Mouse (Mus musculus): ENCODE measurements around the gene Saa2. TPM values are rescaled to one million over a fixed set of nuclear protein-coding genes. Genes with fewer than 3 reads are reported as not detected.

Saa2 gene
- polyA plus RNA-seq, 1 experiment, result not detected

DNA sequence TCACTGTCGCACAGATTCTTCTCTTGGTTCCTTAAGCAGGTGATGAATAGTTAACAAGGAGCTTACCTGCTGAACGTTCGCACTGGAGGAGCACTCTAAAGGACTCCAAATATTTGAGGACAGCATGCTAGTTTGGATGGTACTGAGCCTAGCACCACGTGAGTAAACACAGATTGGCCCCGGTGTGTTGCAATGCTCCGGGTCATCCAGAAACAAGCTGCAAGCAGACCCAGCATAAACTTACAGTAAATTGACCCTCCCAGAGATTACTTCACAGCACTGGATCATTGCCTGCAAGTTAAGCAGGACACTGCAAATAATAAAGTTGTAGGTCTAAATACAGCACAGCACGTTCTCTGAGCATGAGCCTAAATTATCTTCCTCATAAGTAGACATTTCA, 32.1 kb upstream of the Saa2 start:
- Histone ChIP-seq H3K4me3 (ENCODE audit: insufficient read depth, low read depth, low read length) (no peak overlapping the region), H3K36me3 (ENCODE audit: control insufficient read depth, insufficient read depth, low read length) (no peaks in the 10 kb centered on the region), H3K4me1 (ENCODE audit: control insufficient read depth, insufficient read depth, low read length) (peaks cover 7% of the 10 kb centered on the region; the same call in 1 of the 2 replicates), H3K27me3 (replicated peaks; ENCODE audit: control insufficient read depth, insufficient read depth, low read length) (no peaks in the 10 kb centered on the region), H3K27ac (ENCODE audit: insufficient read depth, low read depth, low read length) (no peak overlapping the region)
- WGBS, result 51% methylated on average over 7 of the region's 7 CpGs
- DNase-seq, result peak; percentile 45
- TF ChIP-seq CTCF (conservative IDR thresholded peaks at IDR 0.05; ENCODE audit: insufficient read depth, insufficient read length, low read depth, low read length), result no peak
- TF ChIP-seq POLR2A (IDR thresholded peaks at IDR 0.05; ENCODE audit: low read depth, low read length), result no peak

DNA sequence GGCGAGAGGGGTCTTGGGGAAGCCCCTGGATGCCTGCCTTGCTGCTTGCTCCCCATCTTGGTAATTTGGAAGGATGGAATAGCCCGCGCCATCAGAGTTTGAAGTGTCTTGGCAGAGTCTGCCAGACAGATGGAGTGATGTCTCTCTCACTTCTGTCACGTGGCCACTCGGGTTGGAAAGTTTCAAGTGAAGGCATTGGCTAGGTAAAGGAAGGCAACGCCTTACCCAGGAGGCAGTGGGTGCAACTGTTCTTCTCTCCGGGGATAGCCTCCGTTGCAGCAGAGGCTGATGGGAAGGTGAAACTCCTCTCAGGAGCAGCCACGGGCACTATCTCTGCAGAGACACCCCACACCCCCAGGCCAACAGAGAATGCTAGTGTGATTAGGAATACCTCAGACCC, 31.1 kb upstream of the Saa2 start:
- 86% methylated on average over 9 of the region's 9 CpGs for whole genome bisulfite sequencing
- Histone ChIP-seq H3K36me3 (ENCODE audit: control insufficient read depth, insufficient read depth, low read length) (no peaks in the 10 kb centered on the region), H3K27me3 (replicated peaks; ENCODE audit: control insufficient read depth, insufficient read depth, low read length) (no peaks in the 10 kb centered on the region), H3K27ac (ENCODE audit: insufficient read depth, low read depth, low read length) (no peak overlapping the region), H3K4me1 (ENCODE audit: control insufficient read depth, insufficient read depth, low read length) (peaks cover 7% of the 10 kb centered on the region; the same call in 1 of the 2 replicates), H3K4me3 (ENCODE audit: insufficient read depth, low read depth, low read length) (no peak overlapping the region)
- DNase-seq, result no peak
- TF ChIP-seq CTCF (conservative IDR thresholded peaks at IDR 0.05; ENCODE audit: insufficient read depth, insufficient read length, low read depth, low read length), result no peak
- TF ChIP-seq POLR2A (IDR thresholded peaks at IDR 0.05; ENCODE audit: low read depth, low read length), result no peak

DNA sequence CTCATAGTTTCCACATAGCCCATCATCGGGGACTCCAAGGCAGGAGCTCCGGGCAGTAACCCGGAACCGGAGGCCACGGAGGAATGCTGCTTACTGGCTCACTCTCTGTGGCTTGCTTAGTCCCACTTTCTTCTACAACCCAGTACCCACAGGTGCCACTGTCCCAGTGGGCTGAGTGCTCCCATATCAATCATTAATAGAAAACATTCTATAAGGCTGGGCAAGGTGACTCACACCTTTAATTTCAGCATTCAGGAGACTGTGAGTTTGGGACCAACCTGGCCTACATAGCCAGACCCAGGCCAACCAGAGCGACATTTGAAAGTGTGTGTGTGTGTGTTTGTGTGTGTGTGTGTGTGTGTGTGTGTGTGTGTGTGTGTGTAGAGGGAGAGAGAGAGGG, 28.2 kb upstream of the Saa2 start:
- Histone ChIP-seq H3K36me3 (ENCODE audit: control insufficient read depth, insufficient read depth, low read length) (no peaks in the 10 kb centered on the region), H3K4me1 (ENCODE audit: control insufficient read depth, insufficient read depth, low read length) (peaks cover 7% of the 10 kb centered on the region; the same call in 1 of the 2 replicates), H3K27me3 (replicated peaks; ENCODE audit: control insufficient read depth, insufficient read depth, low read length) (no peaks in the 10 kb centered on the region), H3K27ac (ENCODE audit: insufficient read depth, low read depth, low read length) (no peak overlapping the region), H3K4me3 (ENCODE audit: insufficient read depth, low read depth, low read length) (no peak overlapping the region)
- DNase-seq, result no peak
- no peak for TF ChIP-seq CTCF (conservative IDR thresholded peaks at IDR 0.05; ENCODE audit: insufficient read depth, insufficient read length, low read depth, low read length)
- no peak for TF ChIP-seq POLR2A (IDR thresholded peaks at IDR 0.05; ENCODE audit: low read depth, low read length)
- 68% methylated on average over 6 of the region's 6 CpGs for WGBS

DNA sequence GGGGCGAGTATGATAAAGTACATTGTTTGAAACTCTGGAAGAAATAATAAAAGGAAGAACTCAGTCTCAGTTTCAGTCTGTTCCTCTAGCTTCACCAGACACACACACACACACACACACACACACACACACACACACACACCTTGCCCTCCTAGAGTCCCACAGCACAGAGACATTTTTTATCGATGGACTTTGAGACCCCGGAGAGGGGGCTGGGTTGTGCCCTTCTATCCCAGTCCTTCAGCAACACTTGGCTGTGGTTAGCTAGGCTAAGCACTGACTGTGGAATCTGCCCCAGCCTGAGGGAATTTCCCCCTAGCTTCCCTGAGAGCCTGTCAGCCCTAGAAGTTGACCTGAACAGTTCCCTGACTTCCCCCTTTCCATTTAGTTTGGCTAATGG, 27.7 kb upstream of the Saa2 start:
- Histone ChIP-seq H3K36me3 (ENCODE audit: control insufficient read depth, insufficient read depth, low read length) (no peaks in the 10 kb centered on the region), H3K27ac (ENCODE audit: insufficient read depth, low read depth, low read length) (no peak overlapping the region), H3K27me3 (replicated peaks; ENCODE audit: control insufficient read depth, insufficient read depth, low read length) (no peaks in the 10 kb centered on the region), H3K4me3 (ENCODE audit: insufficient read depth, low read depth, low read length) (no peak overlapping the region), H3K4me1 (ENCODE audit: control insufficient read depth, insufficient read depth, low read length) (peaks cover 7% of the 10 kb centered on the region; the same call in 1 of the 2 replicates)
- TF ChIP-seq POLR2A (IDR thresholded peaks at IDR 0.05; ENCODE audit: low read depth, low read length) (no peak), CTCF (conservative IDR thresholded peaks at IDR 0.05; ENCODE audit: insufficient read depth, insufficient read length, low read depth, low read length) (no peak)
- peak; percentile 66 for DNase-seq
- WGBS, result 43% methylated on average over 3 of the region's 3 CpGs

DNA sequence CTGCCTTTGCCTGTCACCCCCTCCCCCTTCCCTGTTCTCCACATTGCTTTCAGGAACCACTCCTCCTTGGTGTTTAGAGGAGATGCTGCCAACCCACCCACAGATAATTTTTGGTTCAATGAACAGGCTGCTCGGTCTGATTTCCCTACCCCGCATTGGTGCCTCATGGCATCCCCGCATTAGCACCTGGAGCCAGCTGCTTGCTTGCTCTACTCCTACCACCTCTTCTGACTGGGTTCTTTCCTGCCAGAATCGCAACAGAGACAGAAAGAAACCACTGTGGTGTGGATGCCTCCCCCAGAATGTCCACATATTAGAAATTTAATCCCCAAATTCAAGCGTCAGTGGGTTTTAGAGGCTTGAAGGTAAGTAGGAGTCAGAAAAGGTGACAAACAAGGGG, 27.2 kb upstream of the Saa2 start:
- TF ChIP-seq POLR2A (IDR thresholded peaks at IDR 0.05; ENCODE audit: low read depth, low read length), result no peak
- TF ChIP-seq CTCF (conservative IDR thresholded peaks at IDR 0.05; ENCODE audit: insufficient read depth, insufficient read length, low read depth, low read length), result no peak
- Histone ChIP-seq H3K4me3 (ENCODE audit: insufficient read depth, low read depth, low read length) (no peak overlapping the region), H3K27ac (ENCODE audit: insufficient read depth, low read depth, low read length) (no peak overlapping the region), H3K27me3 (replicated peaks; ENCODE audit: control insufficient read depth, insufficient read depth, low read length) (no peaks in the 10 kb centered on the region), H3K36me3 (ENCODE audit: control insufficient read depth, insufficient read depth, low read length) (no peaks in the 10 kb centered on the region), H3K4me1 (ENCODE audit: control insufficient read depth, insufficient read depth, low read length) (peaks cover 7% of the 10 kb centered on the region; the same call in 1 of the 2 replicates)
- no peak for DNase-seq
- 35% methylated on average over 5 of the region's 5 CpGs for WGBS

DNA sequence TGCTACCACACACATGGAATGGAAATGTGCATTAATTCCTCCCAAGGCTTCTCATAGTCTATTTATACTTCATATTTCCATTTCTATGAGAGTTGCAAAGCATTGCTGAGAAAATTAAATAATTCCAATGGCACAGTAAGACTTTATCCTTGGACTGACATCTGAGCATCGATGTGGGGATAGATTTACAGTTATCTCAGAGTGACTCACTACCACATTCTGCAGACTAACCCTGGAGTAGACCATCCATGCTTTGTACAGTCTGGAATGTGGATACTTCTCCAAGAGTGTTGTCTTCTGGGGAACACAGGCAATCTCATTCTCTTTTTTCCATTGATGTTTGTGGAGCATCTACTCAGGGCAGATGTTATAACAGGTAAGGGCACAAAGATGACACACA, 24.0 kb upstream of the Saa2 start:
- Histone ChIP-seq H3K4me3 (ENCODE audit: insufficient read depth, low read depth, low read length) (no peak overlapping the region), H3K27ac (ENCODE audit: insufficient read depth, low read depth, low read length) (no peak overlapping the region), H3K27me3 (replicated peaks; ENCODE audit: control insufficient read depth, insufficient read depth, low read length) (no peaks in the 10 kb centered on the region), H3K4me1 (ENCODE audit: control insufficient read depth, insufficient read depth, low read length) (peaks cover 7% of the 10 kb centered on the region; the same call in 1 of the 2 replicates), H3K36me3 (ENCODE audit: control insufficient read depth, insufficient read depth, low read length) (no peaks in the 10 kb centered on the region)
- 86% methylated on average over 1 of the region's 1 CpGs for WGBS
- TF ChIP-seq POLR2A (IDR thresholded peaks at IDR 0.05; ENCODE audit: low read depth, low read length) (no peak), CTCF (conservative IDR thresholded peaks at IDR 0.05; ENCODE audit: insufficient read depth, insufficient read length, low read depth, low read length) (no peak)
- no peak for DNase-seq

DNA sequence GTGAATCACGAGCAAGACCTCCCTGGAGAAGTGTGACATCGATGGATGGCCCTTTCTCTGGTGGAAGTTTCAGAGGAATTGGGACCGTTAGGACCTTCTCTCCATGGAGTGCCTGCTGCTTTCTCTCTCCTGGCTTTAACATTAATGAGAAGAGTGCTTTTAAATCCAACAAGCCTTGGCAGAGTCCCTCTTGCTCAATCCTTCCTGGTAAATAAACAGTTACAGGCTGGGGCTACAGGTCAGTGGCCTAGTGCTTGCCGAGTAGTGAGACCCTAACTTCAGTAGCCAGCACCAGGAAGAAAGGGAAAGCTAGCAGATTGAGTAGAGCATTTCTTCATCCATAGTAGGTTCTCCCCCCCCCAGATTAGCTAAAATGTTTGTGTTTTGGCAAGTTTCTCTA, 19.1 kb upstream of the Saa2 start, which contains the start of gene Saa4:
Saa4 (minus strand) TSS at position 146 of the 400 bp plus-strand sequence.
- WGBS, result 73% methylated on average over 4 of the region's 4 CpGs
- TF ChIP-seq CTCF (conservative IDR thresholded peaks at IDR 0.05; ENCODE audit: insufficient read depth, insufficient read length, low read depth, low read length) (no peak), POLR2A (IDR thresholded peaks at IDR 0.05; ENCODE audit: low read depth, low read length) (no peak)
- Histone ChIP-seq H3K27me3 (replicated peaks; ENCODE audit: control insufficient read depth, insufficient read depth, low read length) (no peaks in the 10 kb centered on the region), H3K27ac (ENCODE audit: insufficient read depth, low read depth, low read length) (no peak within 1 kb of the TSS), H3K4me3 (ENCODE audit: insufficient read depth, low read depth, low read length) (no peak within 1 kb of the TSS), H3K4me1 (ENCODE audit: control insufficient read depth, insufficient read depth, low read length) (no peaks in the 10 kb centered on the region), H3K36me3 (ENCODE audit: control insufficient read depth, insufficient read depth, low read length) (no peaks in the 10 kb centered on the region)
- DNase-seq, result peak; percentile 20

Data from kidney, adult 2 months (tissue).